Mouse (Mus musculus): ENCODE measurements around the gene Tbc1d24. TPM values are rescaled to one million over a fixed set of nuclear protein-coding genes. Genes with fewer than 3 reads are reported as not detected.

Gene Tbc1d24
- polyA plus RNA-seq, 1 experiment from 2014 or later: 8.6 TPM

- Histone ChIP-seq H3K9me3 (replicated peaks) (no peaks in the 10 kb centered on the region), H3K4me3 (replicated peaks) (no peak overlapping the region), H3K4me2 (replicated peaks) (no peak overlapping the region), H3K4me1 (peaks cover 5% of the 10 kb centered on the region), H3K27me3 (no peaks in the 10 kb centered on the region), H3K27ac (replicated peaks) (no peak overlapping the region), H3K9ac (no peak overlapping the region), H3K36me3 (peaks cover 13% of the 10 kb centered on the region)
- ATAC-seq (ENCODE audit: insufficient number of reproducible peaks, low FRiP score, low TSS enrichment, low read depth): no peak
- WGBS: 96% methylated on average over 4 of the region's 4 CpGs
Observed at GRCm38 (mm10) chr17:24157526-24157925, 47.8 kb downstream of the Tbc1d24 start.

DNA sequence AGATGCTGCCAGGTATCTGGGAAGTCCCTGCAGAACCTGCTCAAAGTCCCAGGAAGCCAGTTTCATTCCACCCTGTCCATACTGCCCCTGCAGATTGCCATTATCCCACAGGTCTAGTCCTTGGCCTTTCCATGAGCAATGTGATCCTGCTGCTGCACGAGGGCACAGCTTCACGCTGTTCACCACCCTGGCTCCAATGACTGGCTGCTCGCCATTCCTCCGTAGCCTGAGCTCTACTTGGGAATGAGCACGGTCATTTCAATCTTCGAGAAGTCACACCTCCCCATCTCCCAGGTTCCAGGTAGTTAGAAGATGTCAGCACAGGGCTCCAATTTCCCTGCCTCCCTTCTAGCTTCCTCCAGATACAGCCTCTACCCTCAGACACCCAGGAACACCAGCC lies 48.2 kb downstream of the Tbc1d24 start:
- ATAC-seq (ENCODE audit: insufficient number of reproducible peaks, low FRiP score, low TSS enrichment, low read depth): no peak
- Histone ChIP-seq H3K4me2 (replicated peaks) (no peak overlapping the region), H3K27me3 (no peaks in the 10 kb centered on the region), H3K9ac (no peak overlapping the region), H3K4me3 (replicated peaks) (no peak overlapping the region), H3K9me3 (replicated peaks) (no peaks in the 10 kb centered on the region), H3K36me3 (peaks cover 13% of the 10 kb centered on the region), H3K4me1 (peaks cover 7% of the 10 kb centered on the region), H3K27ac (replicated peaks) (no peak overlapping the region)
- WGBS: 91% methylated on average over 6 of the region's 6 CpGs

DNA sequence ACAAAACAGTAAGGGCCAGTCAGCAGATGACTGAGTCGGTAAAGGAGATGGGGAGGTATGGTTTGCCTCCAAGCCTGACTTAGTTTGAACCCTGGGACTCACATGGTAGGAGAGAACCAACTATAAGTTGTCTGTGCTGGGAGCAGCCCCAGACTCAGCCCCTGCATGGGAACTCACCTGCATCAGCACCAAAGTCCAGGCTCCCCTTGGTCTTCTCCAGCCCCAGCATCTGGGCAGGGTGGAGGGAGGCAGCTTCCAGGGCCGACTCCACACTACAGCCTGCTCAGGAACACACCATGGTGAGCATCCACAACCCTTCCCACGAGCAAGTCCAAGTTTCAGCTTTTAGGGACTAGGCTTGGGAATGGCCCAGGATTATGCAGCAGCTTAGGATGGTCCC lies 49.0 kb downstream of the Tbc1d24 start:
- Histone ChIP-seq H3K27me3 (no peaks in the 10 kb centered on the region), H3K4me1 (peaks cover 13% of the 10 kb centered on the region), H3K36me3 (peaks cover 13% of the 10 kb centered on the region), H3K27ac (replicated peaks) (no peak overlapping the region), H3K4me3 (replicated peaks) (no peak overlapping the region), H3K9me3 (replicated peaks) (no peaks in the 10 kb centered on the region), H3K9ac (no peak overlapping the region), H3K4me2 (replicated peaks) (no peak overlapping the region)
- no peak for ATAC-seq (ENCODE audit: insufficient number of reproducible peaks, low FRiP score, low TSS enrichment, low read depth)
- WGBS: 86% methylated on average over 3 of the region's 3 CpGs

GRCm38 (mm10) chr17:24155742-24156141 lies 49.6 kb downstream of the Tbc1d24 start:
- Histone ChIP-seq H3K4me1 (peaks cover 13% of the 10 kb centered on the region), H3K9me3 (replicated peaks) (no peaks in the 10 kb centered on the region), H3K4me3 (replicated peaks) (no peak overlapping the region), H3K36me3 (peaks cover 13% of the 10 kb centered on the region), H3K4me2 (replicated peaks) (no peak overlapping the region), H3K27me3 (no peaks in the 10 kb centered on the region), H3K9ac (no peak overlapping the region), H3K27ac (replicated peaks) (no peak overlapping the region)
- WGBS: 92% methylated on average over 9 of the region's 9 CpGs
- ATAC-seq (ENCODE audit: insufficient number of reproducible peaks, low FRiP score, low TSS enrichment, low read depth): no peak

DNA sequence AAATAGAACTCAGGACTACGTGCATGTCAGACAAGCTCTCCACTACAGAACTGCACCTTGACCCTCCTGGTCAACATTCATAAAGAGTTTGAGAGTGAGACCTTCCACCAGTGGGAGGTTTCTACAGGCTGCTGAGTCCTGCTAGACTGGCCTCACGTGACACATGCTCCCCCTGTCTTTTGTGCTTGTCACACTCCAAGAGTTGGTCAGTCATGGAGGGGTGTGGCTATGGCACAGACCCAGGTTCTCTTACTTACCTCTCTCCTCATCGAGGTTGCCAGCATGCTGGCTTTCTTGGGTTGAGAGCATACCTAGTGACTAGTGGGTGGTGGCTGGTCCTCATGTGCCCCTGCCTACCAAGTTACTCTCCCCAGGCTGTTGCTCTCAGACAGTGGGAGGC lies 50.9 kb downstream of the Tbc1d24 start:
- 63% methylated on average over 3 of the region's 3 CpGs for WGBS
- Histone ChIP-seq H3K4me1 (peaks cover 13% of the 10 kb centered on the region), H3K9me3 (replicated peaks) (no peaks in the 10 kb centered on the region)

DNA sequence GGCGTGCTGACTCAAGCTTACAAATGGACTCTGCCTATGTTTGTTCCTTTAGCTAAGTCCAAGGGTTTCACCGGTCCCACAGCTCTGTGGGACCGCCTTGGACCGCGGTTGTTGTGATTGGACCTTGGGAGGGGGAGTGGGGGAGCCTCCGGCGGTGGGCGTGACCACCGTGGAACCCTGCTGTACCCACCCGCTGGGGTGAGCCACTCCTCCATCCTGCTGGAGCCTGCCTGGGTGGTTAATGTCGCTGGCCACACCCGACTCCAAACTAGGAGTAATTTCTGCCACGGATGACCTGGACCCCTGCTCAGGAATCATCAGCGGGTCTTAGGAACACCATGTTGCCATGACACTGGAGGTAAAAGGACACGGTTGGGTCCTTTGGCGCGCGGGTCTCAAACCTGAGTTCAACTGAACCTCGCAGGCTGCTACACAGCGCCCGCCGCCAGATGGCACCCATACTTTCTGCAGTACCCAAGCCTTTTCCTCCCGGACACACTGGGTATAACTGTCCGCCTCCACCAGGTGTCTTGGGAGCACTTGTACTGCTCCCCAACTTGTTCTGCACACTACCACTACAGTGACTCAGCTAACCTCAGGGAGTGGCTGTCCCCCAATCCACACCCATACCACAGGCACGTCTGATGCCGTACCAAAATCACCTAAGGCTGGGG lies 53.3 kb downstream of the Tbc1d24 start:
- peak; percentile 86 for ATAC-seq (ENCODE audit: insufficient number of reproducible peaks, low FRiP score, low TSS enrichment, low read depth)
- H3K27me3 ChIP-seq: no peaks in the 10 kb centered on the region
- peak overlapping the region; percentile 80 for H3K4me2 ChIP-seq (replicated peaks)
- H3K9ac ChIP-seq: 0 out of 2 replicates have a peak overlapping the region, but pooled peaks have one; percentile 31
- peaks cover 1% of the 10 kb centered on the region for H3K36me3 ChIP-seq
- H3K4me3 ChIP-seq (replicated peaks): peak overlapping the region; percentile 47
- WGBS: under 1% methylated on average over 26 of the region's 26 CpGs
- H3K27ac ChIP-seq (replicated peaks): peak overlapping the region; percentile 65
- no peaks in the 10 kb centered on the region for H3K9me3 ChIP-seq (replicated peaks)
- peaks cover 13% of the 10 kb centered on the region for H3K4me1 ChIP-seq

More for the DNA sequence above, 50.9 kb downstream of the Tbc1d24 start:
- Histone ChIP-seq H3K9ac (no peak overlapping the region), H3K27ac (replicated peaks) (no peak overlapping the region), H3K36me3 (peaks cover 13% of the 10 kb centered on the region), H3K27me3 (no peaks in the 10 kb centered on the region), H3K4me3 (replicated peaks) (no peak overlapping the region), H3K4me2 (replicated peaks) (no peak overlapping the region)
- ATAC-seq (ENCODE audit: insufficient number of reproducible peaks, low FRiP score, low TSS enrichment, low read depth): no peak

DNA sequence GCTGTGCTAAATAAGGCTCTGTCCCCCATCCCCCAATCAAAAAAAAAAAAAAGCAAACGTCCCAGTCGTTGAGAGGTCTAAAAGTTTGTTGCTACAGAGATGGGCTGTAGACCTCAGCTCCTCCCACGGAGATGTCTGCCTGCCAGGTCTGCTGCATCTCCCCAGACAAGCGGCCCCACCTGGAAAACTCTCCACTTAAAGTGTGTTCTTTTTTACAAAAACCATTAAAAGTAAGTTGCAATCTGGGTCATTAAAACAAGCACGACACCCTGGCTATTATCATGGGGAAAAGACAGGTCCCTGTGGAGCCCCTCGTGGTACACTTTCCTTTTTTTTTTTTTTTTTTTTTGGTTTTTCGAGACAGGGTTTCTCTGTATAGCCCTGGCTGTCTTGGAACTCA lies 54.0 kb downstream of the Tbc1d24 start:
- H3K27me3 ChIP-seq: no peaks in the 10 kb centered on the region
- H3K36me3 ChIP-seq: no peaks in the 10 kb centered on the region
- H3K4me2 ChIP-seq (replicated peaks): peak overlapping the region; percentile 80
- H3K9me3 ChIP-seq (replicated peaks): no peaks in the 10 kb centered on the region
- no peak for ATAC-seq (ENCODE audit: insufficient number of reproducible peaks, low FRiP score, low TSS enrichment, low read depth)
- H3K9ac ChIP-seq: 0 out of 2 replicates have a peak overlapping the region, but pooled peaks have one; percentile 31
- peak overlapping the region; percentile 65 for H3K27ac ChIP-seq (replicated peaks)
- WGBS: 8% methylated on average over 7 of the region's 7 CpGs
- peaks cover 13% of the 10 kb centered on the region for H3K4me1 ChIP-seq
- H3K4me3 ChIP-seq (replicated peaks): peak overlapping the region; percentile 47

DNA sequence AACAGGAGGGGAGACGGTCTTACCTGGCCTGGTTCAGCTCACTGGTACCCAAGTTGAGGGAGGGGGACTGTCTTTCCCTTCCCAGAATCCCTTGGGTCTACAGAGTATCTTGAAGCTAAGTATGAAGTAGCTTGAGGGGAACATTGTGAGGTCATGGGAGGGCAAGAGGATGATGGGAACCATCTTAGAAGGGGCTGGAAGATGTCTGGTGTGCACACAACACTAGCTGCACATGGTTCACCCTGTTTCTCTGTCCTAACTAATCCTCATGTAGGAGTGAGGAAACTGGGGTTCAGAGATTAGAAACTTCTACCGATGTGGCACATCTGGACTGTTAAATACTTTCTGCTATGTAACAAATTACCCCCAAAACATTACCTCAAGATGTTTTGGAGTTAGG lies 54.5 kb downstream of the Tbc1d24 start, which contains the start of gene Pdpk1:
Gene Pdpk1 (minus strand): TSS at position 101 of the 400 bp plus-strand sequence.
- Histone ChIP-seq H3K27ac (replicated peaks) (peak within 1 kb of the TSS; percentile 65), H3K9ac (0 out of 2 replicates have a peak within 1 kb of the TSS, but pooled peaks have one; percentile 31), H3K27me3 (no peaks in the 10 kb centered on the region), H3K4me1 (peaks cover 13% of the 10 kb centered on the region), H3K36me3 (no peaks in the 10 kb centered on the region), H3K4me2 (replicated peaks) (peak within 1 kb of the TSS; percentile 80), H3K9me3 (replicated peaks) (no peaks in the 10 kb centered on the region), H3K4me3 (replicated peaks) (peak within 1 kb of the TSS; percentile 47)
- WGBS: 68% methylated on average over 2 of the region's 2 CpGs
- ATAC-seq (ENCODE audit: insufficient number of reproducible peaks, low FRiP score, low TSS enrichment, low read depth): no peak

DNA sequence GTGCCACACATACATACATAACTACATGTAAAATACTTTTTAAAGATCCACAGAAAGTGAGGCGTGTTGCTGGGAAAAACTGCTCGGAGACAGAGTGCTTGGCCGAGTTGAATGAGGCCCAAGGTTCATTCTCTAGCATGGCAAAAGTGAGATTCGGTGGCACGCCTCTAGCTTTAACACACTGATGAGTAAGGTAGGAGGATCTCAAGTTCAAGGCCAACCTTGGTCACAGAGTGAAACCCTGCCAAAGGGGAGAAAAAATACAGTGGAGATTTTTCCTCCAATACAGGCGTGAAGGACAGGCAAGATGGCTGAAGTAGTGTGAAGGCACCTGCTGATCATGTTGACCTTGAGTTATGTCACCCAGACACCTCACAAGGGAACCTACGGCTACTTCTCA lies 55.9 kb downstream of the Tbc1d24 start:
- Histone ChIP-seq H3K4me2 (replicated peaks) (no peak overlapping the region), H3K27me3 (no peaks in the 10 kb centered on the region), H3K9ac (no peak overlapping the region), H3K27ac (replicated peaks) (no peak overlapping the region), H3K36me3 (no peaks in the 10 kb centered on the region), H3K4me1 (peaks cover 13% of the 10 kb centered on the region), H3K9me3 (replicated peaks) (no peaks in the 10 kb centered on the region), H3K4me3 (replicated peaks) (no peak overlapping the region)
- no peak for ATAC-seq (ENCODE audit: insufficient number of reproducible peaks, low FRiP score, low TSS enrichment, low read depth)
- WGBS: 88% methylated on average over 7 of the region's 7 CpGs

- Histone ChIP-seq H3K36me3 (no peaks in the 10 kb centered on the region), H3K9me3 (replicated peaks) (no peaks in the 10 kb centered on the region), H3K27ac (replicated peaks) (no peak overlapping the region), H3K27me3 (no peaks in the 10 kb centered on the region), H3K4me1 (peaks cover 21% of the 10 kb centered on the region), H3K4me3 (replicated peaks) (no peak overlapping the region), H3K9ac (no peak overlapping the region), H3K4me2 (replicated peaks) (no peak overlapping the region)
- WGBS: 41% methylated on average over 2 of the region's 2 CpGs
- no peak for ATAC-seq (ENCODE audit: insufficient number of reproducible peaks, low FRiP score, low TSS enrichment, low read depth)
Observed at GRCm38 (mm10) chr17:24142897-24143296, 62.5 kb downstream of the Tbc1d24 start.

DNA sequence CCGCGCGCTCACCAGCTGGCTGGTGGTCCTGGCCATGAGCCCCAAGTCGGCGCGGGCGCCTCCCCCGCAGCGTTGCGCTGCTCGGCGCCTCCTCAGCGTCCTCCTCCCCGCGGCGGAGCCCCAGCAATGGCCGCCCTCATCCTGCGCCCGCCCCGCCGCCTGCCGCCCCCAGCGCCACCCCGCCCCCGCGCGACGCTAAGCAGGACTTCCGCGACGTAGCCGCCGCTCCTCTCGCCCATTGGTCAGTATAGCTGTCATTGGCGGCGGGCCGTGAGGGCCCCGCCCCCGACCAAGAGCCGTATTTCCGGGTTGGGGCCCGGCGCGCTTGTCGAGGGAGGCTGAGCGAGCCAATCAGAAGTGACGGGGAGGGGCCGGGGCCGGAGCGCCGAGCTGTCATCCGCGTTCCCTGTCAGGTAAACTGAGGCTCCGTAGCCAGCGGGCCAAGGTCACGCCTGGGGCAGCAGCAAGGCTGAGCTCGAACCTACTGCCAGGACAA lies 63.9 kb downstream of the Tbc1d24 start:
- WGBS: 1% methylated on average over 56 of the region's 57 CpGs
- H3K4me2 ChIP-seq (replicated peaks): peak overlapping the region; percentile 77
- peaks cover 29% of the 10 kb centered on the region for H3K4me1 ChIP-seq

More for the DNA sequence above, 63.9 kb downstream of the Tbc1d24 start:
- no peaks in the 10 kb centered on the region for H3K9me3 ChIP-seq (replicated peaks)
- peak overlapping the region; percentile 86 for H3K9ac ChIP-seq
- H3K36me3 ChIP-seq: no peaks in the 10 kb centered on the region
- ATAC-seq (ENCODE audit: insufficient number of reproducible peaks, low FRiP score, low TSS enrichment, low read depth): peak; percentile 96
- no peaks in the 10 kb centered on the region for H3K27me3 ChIP-seq
- H3K27ac ChIP-seq (replicated peaks): peak overlapping the region; percentile 93
- H3K4me3 ChIP-seq (replicated peaks): peak overlapping the region; percentile 97

Data from embryonic facial prominence, embryonic 15.5 days (tissue).